Mouse (Mus musculus): ENCODE results near the gene Plppr2. TPM values are rescaled to one million over a fixed set of nuclear protein-coding genes. Genes with fewer than 3 reads are reported as not detected.

Gene Plppr2
- total RNA-seq, 4 experiments from 2014 or later = 19.6 to 44.0 (median 32.1) TPM

Other genes starting within 250 kb of the Plppr2 start
- gene Ldlr, start 213.6 kb upstream of the Plppr2 start, total RNA-seq (2022) = 100 to 1,000 TPM; 102 to 164 (median 147) TPM
- gene Spc24, start 176.7 kb upstream of the Plppr2 start, total RNA-seq (2022) = 1 to 10 TPM in 3 of 4 experiments, under 1 TPM in 1; 0.32 to 4.9 (median 2.1) TPM
- gene Kank2, start 138.3 kb upstream of the Plppr2 start, total RNA-seq (2022) = 10 to 100 TPM; 35.0 to 58.9 (median 47.5) TPM
- gene Angptl8, start 101.5 kb upstream of the Plppr2 start, total RNA-seq (2022) = 10 to 100 TPM in 2 of 4 experiments, 1 to 10 TPM in 2; 1.5 to 12.0 (median 7.7) TPM
- gene Dock6, start 84.4 kb upstream of the Plppr2 start, total RNA-seq (2022) = 10 to 100 TPM; 34.3 to 80.5 (median 56.4) TPM
- gene Rab3d, start 18.8 kb upstream of the Plppr2 start, total RNA-seq (2022) = 10 to 100 TPM; 43.1 to 64.6 (median 48.1) TPM
- gene Ccdc159, start 9.6 kb upstream of the Plppr2 start, total RNA-seq (2022) = 10 to 100 TPM in 3 of 4 experiments, 1 to 10 TPM in 1; 8.6 to 27.3 (median 17.7) TPM
- gene Tmem205, start 9.5 kb upstream of the Plppr2 start, total RNA-seq (2022) = 100 to 1,000 TPM; 375 to 588 (median 495) TPM
- 10 to 100 TPM; 17.5 to 22.5 (median 20.0) TPM for gene Swsap1, start 18.7 kb downstream of the Plppr2 start, total RNA-seq (2022)
- 1 to 10 TPM; 1.2 to 4.7 (median 2.0) TPM for gene Epor, start 26.5 kb downstream of the Plppr2 start, total RNA-seq (2022)
- 10 to 100 TPM; 23.7 to 72.6 (median 49.6) TPM for gene Rgl3, start 52.4 kb downstream of the Plppr2 start, total RNA-seq (2022)
- 1 to 10 TPM in 3 of 4 experiments, under 1 TPM in 1; 0.81 to 2.8 (median 1.4) TPM for gene Ccdc151, start 65.6 kb downstream of the Plppr2 start, total RNA-seq (2022)
- 100 to 1,000 TPM; 167 to 190 (median 180) TPM for gene Prkcsh, start 65.8 kb downstream of the Plppr2 start, total RNA-seq (2022)
- 1 to 10 TPM; 1.8 to 4.6 (median 2.9) TPM for gene Elavl3, start 115.0 kb downstream of the Plppr2 start, total RNA-seq (2022)
- gene Gm49318, start 134.2 kb downstream of the Plppr2 start, total RNA-seq (2022) = under 1 TPM in 1 of 4 experiments, not detected in 3; 0.73 TPM
- 10 to 100 TPM in 3 of 4 experiments, 1 to 10 TPM in 1; 6.9 to 15.6 (median 12.3) TPM for gene Zfp653, start 134.3 kb downstream of the Plppr2 start, total RNA-seq (2022)
- 10 to 100 TPM; 41.2 to 50.4 (median 48.9) TPM for gene Ecsit, start 148.4 kb downstream of the Plppr2 start, total RNA-seq (2022)
- 1 to 10 TPM in 3 of 4 experiments, under 1 TPM in 1; 0.89 to 2.8 (median 1.2) TPM for gene Cnn1, start 162.2 kb downstream of the Plppr2 start, total RNA-seq (2022)
- 10 to 100 TPM; 71.9 to 83.9 (median 78.6) TPM for gene Elof1, start 180.1 kb downstream of the Plppr2 start, total RNA-seq (2022)
- 10 to 100 TPM; 30.6 to 44.1 (median 36.6) TPM for gene Acp5, start 198.7 kb downstream of the Plppr2 start, total RNA-seq (2022)
- gene Pigyl, start 219.8 kb downstream of the Plppr2 start, total RNA-seq (2022) = 10 to 100 TPM; 51.0 to 67.4 (median 59.4) TPM